Mouse (Mus musculus): ENCODE measurements around the gene Itga8.

Gene Itga8

GRCm38 (mm10) chr2:12187646-12188045 lies 114.1 kb downstream of the Itga8 start:
- no peak for DNase-seq

GRCm38 (mm10) chr2:12182402-12182948 lies 119.2 kb downstream of the Itga8 start:
- DNase-seq, result no peak

DNA sequence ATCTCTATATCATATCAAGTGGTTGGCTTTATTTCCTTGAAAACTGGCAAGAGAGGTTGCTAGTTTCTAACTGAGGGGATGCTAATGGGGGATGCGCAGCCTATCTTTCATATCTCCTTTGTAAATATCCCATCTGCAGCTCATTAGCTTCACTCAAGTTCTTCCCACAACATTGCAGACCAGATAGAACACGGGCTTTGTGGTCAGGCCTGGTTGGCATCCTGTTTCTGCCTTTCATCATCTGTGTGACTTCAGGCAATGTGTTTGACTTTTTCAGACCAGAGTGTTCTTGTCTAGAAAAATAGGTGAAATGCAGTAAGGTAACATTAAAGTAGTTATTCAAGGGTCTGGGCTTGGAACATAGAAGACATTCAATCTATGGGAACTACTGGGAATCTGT lies 121.1 kb downstream of the Itga8 start:
- no peak for DNase-seq

DNA sequence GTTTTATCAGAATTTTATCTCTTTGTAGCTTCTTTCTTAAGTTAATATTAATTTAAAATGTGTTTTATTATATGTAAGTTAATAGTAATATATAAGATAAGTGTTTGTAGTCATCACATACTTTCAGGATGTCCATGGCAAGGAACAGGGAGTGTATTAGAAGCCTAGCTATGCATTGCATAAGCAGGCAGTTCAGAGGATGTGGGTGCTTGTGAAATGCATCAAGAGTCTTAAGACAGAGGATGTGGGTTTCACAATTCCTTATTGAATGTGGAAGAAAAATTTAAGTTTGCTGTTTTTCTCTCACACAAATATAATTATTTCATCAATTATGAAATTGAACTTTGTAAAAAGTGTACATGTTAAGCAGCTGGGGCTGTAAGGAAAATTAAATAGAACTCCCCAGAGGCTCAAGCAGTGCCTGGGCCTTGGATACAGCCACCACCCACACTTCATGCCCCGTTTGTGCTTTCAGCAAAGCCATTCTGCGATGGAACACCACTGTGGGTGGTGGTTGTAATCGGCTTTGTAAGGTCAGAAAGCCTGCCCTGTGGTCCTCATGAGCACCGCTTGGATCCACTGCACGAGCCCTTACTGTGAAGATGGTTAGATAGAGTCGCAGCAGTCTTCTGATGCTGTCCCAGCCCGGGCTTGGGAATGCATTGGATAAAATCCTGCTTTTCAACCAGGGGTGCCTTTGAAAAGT lies 126.8 kb downstream of the Itga8 start:
- no peak for DNase-seq

- DNase-seq, result no peak
Observed at GRCm38 (mm10) chr2:12170221-12170620, 131.5 kb downstream of the Itga8 start.

DNA sequence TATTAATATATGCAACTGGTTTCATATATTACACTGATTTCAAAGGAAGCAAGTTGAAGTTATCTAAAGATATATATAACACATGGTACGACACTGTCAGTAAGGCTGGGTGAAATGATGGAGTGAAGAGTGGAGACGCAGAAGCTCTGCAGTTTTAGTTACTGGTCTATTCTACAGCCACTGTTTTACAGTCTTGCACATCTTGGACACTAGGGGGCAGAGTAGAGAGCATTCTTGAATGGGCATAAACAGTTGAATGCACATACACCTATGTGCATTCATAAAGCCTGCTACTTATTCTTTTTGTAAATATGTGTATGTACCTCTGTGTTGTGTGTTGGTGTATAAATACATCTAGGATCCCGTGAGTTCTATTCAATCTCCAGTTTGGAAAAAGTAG lies 141.2 kb downstream of the Itga8 start:
- DNase-seq, result peak; percentile 48

- no peak for DNase-seq
Observed at GRCm38 (mm10) chr2:12157001-12157400, 144.7 kb downstream of the Itga8 start.

GRCm38 (mm10) chr2:12156401-12156800 lies 145.3 kb downstream of the Itga8 start:
- no peak for DNase-seq

GRCm38 (mm10) chr2:12154676-12155075 lies 147.0 kb downstream of the Itga8 start:
- no peak for DNase-seq

GRCm38 (mm10) chr2:12153551-12153950 lies 148.2 kb downstream of the Itga8 start:
- DNase-seq, result no peak

DNA sequence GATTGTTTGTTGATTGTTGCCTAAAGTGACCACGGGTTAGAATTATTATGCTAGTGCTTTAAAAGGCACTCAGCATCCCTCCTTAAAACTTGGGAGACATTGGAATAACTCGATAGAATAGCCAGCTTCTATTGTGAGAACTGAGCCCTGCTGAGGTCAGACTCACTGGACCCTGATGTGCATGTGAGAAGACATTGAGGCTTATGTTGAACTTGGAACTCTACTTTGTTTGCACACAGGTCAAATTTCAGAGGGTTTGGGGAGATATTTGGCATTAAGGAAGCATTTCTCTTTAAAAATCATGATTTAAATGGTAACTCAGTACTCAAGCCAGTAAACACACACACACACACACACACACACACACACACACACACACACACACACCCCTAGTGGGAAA lies 153.8 kb downstream of the Itga8 start:
- DNase-seq, result no peak

- DNase-seq, result no peak
Observed at GRCm38 (mm10) chr2:12146612-12147011, 155.1 kb downstream of the Itga8 start.

GRCm38 (mm10) chr2:12138765-12139368 lies 162.9 kb downstream of the Itga8 start:
- no peak for DNase-seq

- no peak for DNase-seq
Observed at GRCm38 (mm10) chr2:12126580-12126979, 175.1 kb downstream of the Itga8 start.

DNA sequence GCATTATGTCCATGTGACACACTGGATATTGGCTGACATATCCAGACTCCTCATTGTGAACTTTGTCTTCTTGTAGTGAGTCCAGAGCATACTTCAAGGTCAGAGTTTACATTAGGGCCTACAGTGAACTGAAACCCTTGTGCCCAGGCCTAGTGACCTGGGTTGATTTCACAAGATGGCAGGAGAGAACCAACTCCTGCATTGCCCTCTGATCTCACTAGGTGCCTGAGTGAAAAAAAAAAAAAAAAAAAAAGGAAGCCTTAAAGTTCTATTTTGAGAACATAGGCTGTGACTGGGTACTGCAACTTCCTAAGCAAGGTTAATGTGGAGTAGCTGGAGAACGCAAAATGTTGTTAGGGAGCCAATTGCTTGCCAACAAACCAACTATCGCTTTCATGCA lies 186.2 kb downstream of the Itga8 start:
- no peak for DNase-seq

DNA sequence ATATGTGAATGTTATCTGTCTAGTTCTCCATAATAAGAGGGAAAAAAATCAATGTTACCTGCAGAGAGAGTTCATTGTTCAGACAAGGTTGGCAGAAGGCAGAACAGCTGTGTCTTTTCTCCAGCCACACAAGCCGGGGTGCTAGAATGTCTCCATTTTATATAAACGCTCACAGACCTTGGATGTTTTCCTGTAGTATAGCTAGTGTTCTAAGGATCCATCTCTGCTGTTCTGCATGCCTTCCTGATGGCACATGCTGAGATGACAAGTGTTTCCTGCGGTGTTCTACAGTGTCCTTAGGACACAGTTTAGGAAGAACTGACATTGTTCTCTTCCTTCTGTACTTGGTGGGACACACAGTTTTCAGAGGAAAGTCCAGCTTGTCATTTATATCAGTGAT lies 192.4 kb downstream of the Itga8 start:
- peak; percentile 13 for DNase-seq

GRCm38 (mm10) chr2:12108306-12108705 lies 193.4 kb downstream of the Itga8 start:
- DNase-seq, result no peak

GRCm38 (mm10) chr2:12107265-12107664 lies 194.5 kb downstream of the Itga8 start:
- DNase-seq, result no peak

DNA sequence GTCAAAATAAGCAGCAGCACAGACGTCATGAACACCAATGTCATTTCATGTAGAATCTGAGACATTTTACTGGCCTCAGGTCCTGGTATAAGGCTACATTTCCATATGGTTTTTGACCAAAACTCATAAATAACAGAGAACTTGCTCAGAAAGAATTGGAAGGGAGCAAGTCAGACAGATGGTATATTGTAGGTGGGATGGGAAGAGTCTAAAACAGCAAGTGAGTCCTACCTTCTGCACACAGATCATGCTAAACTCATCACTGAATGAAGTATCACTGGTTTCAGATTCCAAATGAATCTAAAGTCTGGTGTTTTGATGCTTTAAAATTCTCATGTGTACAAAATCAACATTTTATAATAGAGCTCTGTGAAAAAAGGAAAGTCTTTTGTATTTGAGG lies 198.5 kb downstream of the Itga8 start:
- no peak for DNase-seq

DNA sequence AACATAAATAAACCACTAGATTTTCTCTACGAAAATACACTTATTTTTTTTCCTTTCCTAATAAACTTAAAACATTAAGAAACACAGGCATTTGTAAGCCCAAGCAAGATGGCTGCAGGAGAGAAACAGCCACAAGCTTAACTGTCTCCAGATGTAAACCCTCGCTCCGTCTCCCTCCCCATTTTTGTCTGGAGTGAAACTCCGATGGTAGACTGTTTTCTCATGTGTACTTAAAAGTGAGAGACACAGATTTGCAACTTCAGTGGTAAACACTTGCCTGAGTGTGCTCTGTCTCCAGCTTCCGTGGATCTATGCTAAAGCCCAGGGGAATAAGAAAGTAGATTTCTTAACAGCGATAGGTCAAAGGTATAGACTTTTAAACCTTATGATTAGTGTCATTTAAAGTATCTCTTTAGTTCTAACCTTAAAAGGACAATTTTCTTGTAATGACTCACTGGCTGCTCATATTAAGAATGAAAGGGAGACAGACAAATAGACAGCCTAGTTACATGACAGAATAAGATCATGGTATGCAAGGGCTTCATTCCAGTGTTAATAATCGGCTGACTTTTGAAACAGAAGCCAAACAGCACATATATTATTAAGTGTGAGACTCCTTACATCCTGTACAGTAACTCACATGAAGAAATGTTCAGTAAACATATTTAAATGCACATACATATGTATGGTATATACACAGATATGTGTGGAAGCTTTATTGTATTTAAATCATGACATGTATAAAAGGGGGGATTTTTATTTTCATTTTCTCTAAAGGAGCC lies 209.3 kb downstream of the Itga8 start:
- no peak for DNase-seq

DNA sequence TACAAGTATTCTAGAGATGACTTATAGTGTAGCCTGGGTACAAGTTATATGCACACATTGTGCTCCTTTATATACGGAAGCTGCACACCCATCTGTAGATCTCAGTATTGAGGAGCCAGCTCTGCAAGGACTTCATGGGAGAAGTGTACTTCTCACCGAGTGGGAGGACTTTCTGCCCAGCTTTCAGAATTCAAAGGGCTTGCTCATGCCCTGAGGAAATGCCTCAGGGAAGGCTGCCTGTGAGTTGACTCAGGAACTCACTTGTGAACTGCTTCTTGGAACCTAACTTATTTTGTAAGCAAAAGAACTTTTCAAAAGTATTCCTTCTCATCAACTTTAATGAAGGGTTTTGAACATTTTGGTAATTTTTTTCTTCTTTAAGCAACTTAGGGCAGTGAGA lies 210.7 kb downstream of the Itga8 start:
- DNase-seq, result no peak

- no peak for DNase-seq
Observed at GRCm38 (mm10) chr2:12085492-12085891, 216.2 kb downstream of the Itga8 start.

- DNase-seq, result no peak
Observed at GRCm38 (mm10) chr2:12084341-12084740, 217.4 kb downstream of the Itga8 start.

Data from lung, postnatal 14 days (tissue).